Mouse (Mus musculus): ENCODE measurements around the gene Nkx1-2. TPM values are rescaled to one million over a fixed set of nuclear protein-coding genes. Genes with fewer than 3 reads are reported as not detected.

Gene Nkx1-2
- total RNA-seq, 2 experiments from 2014 or later: not detected

- ATAC-seq (replicated peaks; ENCODE audit: low FRiP score, poor library complexity, severe bottlenecking): no peak
Measured at GRCm38 (mm10) chr7:132608316-132609020, 9.0 kb upstream of the Nkx1-2 start.

GRCm38 (mm10) chr7:132605689-132606088, 6.3 kb upstream of the Nkx1-2 start:
- no peak for ATAC-seq (replicated peaks; ENCODE audit: low FRiP score, poor library complexity, severe bottlenecking)

GRCm38 (mm10) chr7:132604720-132605119, 5.3 kb upstream of the Nkx1-2 start:
- no peak for ATAC-seq (replicated peaks; ENCODE audit: low FRiP score, poor library complexity, severe bottlenecking)

- no peak for ATAC-seq (replicated peaks; ENCODE audit: low FRiP score, poor library complexity, severe bottlenecking)
Measured at GRCm38 (mm10) chr7:132600926-132601325, 1.5 kb upstream of the Nkx1-2 start.

- no peak for ATAC-seq (replicated peaks; ENCODE audit: low FRiP score, poor library complexity, severe bottlenecking)
Measured at GRCm38 (mm10) chr7:132600026-132600425, 589 bp upstream of the Nkx1-2 start.

- ATAC-seq (replicated peaks; ENCODE audit: low FRiP score, poor library complexity, severe bottlenecking): no peak
Measured at GRCm38 (mm10) chr7:132597251-132598041, 2.0 kb downstream of the Nkx1-2 start.

GRCm38 (mm10) chr7:132596557-132597250, 2.7 kb downstream of the Nkx1-2 start:
- no peak for ATAC-seq (replicated peaks; ENCODE audit: low FRiP score, poor library complexity, severe bottlenecking)

GRCm38 (mm10) chr7:132595787-132596186, 3.6 kb downstream of the Nkx1-2 start:
- ATAC-seq (replicated peaks; ENCODE audit: low FRiP score, poor library complexity, severe bottlenecking): no peak

GRCm38 (mm10) chr7:132594325-132594724, 5.1 kb downstream of the Nkx1-2 start:
- no peak for ATAC-seq (replicated peaks; ENCODE audit: low FRiP score, poor library complexity, severe bottlenecking)

- ATAC-seq (replicated peaks; ENCODE audit: low FRiP score, poor library complexity, severe bottlenecking): no peak
Measured at GRCm38 (mm10) chr7:132593762-132594161, 5.7 kb downstream of the Nkx1-2 start.

GRCm38 (mm10) chr7:132589610-132590009, 9.8 kb downstream of the Nkx1-2 start:
- ATAC-seq (replicated peaks; ENCODE audit: low FRiP score, poor library complexity, severe bottlenecking): no peak

- ATAC-seq (replicated peaks; ENCODE audit: low FRiP score, poor library complexity, severe bottlenecking): no peak
Measured at GRCm38 (mm10) chr7:132587167-132587566, 12.3 kb downstream of the Nkx1-2 start.

GRCm38 (mm10) chr7:132585695-132586491, 13.5 kb downstream of the Nkx1-2 start:
- ATAC-seq (replicated peaks; ENCODE audit: low FRiP score, poor library complexity, severe bottlenecking): no peak

GRCm38 (mm10) chr7:132581441-132581840, 18.0 kb downstream of the Nkx1-2 start:
- ATAC-seq (replicated peaks; ENCODE audit: low FRiP score, poor library complexity, severe bottlenecking): no peak

GRCm38 (mm10) chr7:132580511-132580910, 18.9 kb downstream of the Nkx1-2 start:
- ATAC-seq (replicated peaks; ENCODE audit: low FRiP score, poor library complexity, severe bottlenecking): no peak

GRCm38 (mm10) chr7:132576891-132577290, 22.5 kb downstream of the Nkx1-2 start:
- no peak for ATAC-seq (replicated peaks; ENCODE audit: low FRiP score, poor library complexity, severe bottlenecking)

- ATAC-seq (replicated peaks; ENCODE audit: low FRiP score, poor library complexity, severe bottlenecking): peak; percentile 96
Measured at GRCm38 (mm10) chr7:132576116-132576650, 23.3 kb downstream of the Nkx1-2 start, which contains the start of gene Oat. TSS of gene Oat (minus strand) at chr7:132576398.

GRCm38 (mm10) chr7:132575623-132576022, 23.8 kb downstream of the Nkx1-2 start:
- ATAC-seq (replicated peaks; ENCODE audit: low FRiP score, poor library complexity, severe bottlenecking): peak; percentile 71

GRCm38 (mm10) chr7:132574646-132575045, 24.8 kb downstream of the Nkx1-2 start:
- no peak for ATAC-seq (replicated peaks; ENCODE audit: low FRiP score, poor library complexity, severe bottlenecking)
